Mouse (Mus musculus) myocyte (in vitro differentiated cells): Measurements from ENCODE around the gene Pyroxd2. TPM values are rescaled to one million over a fixed set of nuclear protein-coding genes. Genes with fewer than 3 reads are reported as not detected.

Experiments
- H3K27me3 ChIP-seq: one replicate; pipeline ENCODE4 v1.6.1; 2011; ENCODE audit not compliant: control insufficient read depth, insufficient read depth, insufficient read length
- H3K36me3 ChIP-seq: one replicate; pipeline ENCODE4 v1.6.1; 2011; ENCODE audit not compliant: control insufficient read depth, insufficient read depth
- H3K4me2 ChIP-seq: one replicate; pipeline ENCODE4 v1.6.1; 2011; ENCODE audit warnings: low read depth, control low read depth
- H3K4me3 ChIP-seq: one replicate; pipeline ENCODE4 v1.5.1; 2011; ENCODE audit warnings: mild to moderate bottlenecking, control low read depth, moderate library complexity
- H3K79me2 ChIP-seq: one replicate; pipeline ENCODE4 v1.6.1; 2011; ENCODE audit not compliant: control insufficient read depth, insufficient read depth
- H3ac ChIP-seq: one replicate; pipeline ENCODE4 v1.6.1; 2011; ENCODE audit not compliant: control insufficient read depth, insufficient read length
- CEBPB ChIP-seq: IDR thresholded peaks from 2 replicates; pipeline ENCODE4 v1.6.1; 2011; ENCODE audit warnings: mild to moderate bottlenecking, moderate library complexity; ENCODE audit not compliant: poor library complexity, insufficient read depth, severe bottlenecking
- E2F4 ChIP-seq: IDR thresholded peaks from one replicate; pipeline ENCODE4 v1.6.1; 2011; ENCODE audit warnings: mild to moderate bottlenecking, control low read depth, moderate library complexity; ENCODE audit not compliant: insufficient read depth
- MAX ChIP-seq: IDR thresholded peaks from one replicate; pipeline ENCODE4 v1.6.1; 2011; ENCODE audit warnings: low read depth, mild to moderate bottlenecking, control low read depth
- MYOD1 ChIP-seq, 3 experiments: IDR thresholded peaks; one replicate each; pipeline ENCODE4 v1.6.1; 2011; ENCODE audit warnings: control low read depth in 2 of 3, low read depth in 2 of 3, mild to moderate bottlenecking in 2 of 3, moderate library complexity in 1 of 3; ENCODE audit not compliant: insufficient read length in 2 of 3, control insufficient read depth in 1 of 3
- MYOG ChIP-seq, 3 experiments: IDR thresholded peaks; one replicate each; pipeline ENCODE4 v1.6.1; 2011; ENCODE audit warnings: control low read depth in 2 of 3, low read depth in 2 of 3, mild to moderate bottlenecking in 2 of 3; ENCODE audit not compliant: insufficient read length in 2 of 3, control insufficient read depth in 1 of 3, insufficient read depth in 1 of 3
- POLR2A ChIP-seq: IDR thresholded peaks from one replicate; pipeline ENCODE4 v1.6.1; 2011; ENCODE audit warnings: low read depth, mild to moderate bottlenecking, control low read depth, moderate library complexity; ENCODE audit not compliant: insufficient read length
- POLR2AphosphoS2 ChIP-seq: IDR thresholded peaks from one replicate; pipeline ENCODE4 v1.6.1; 2011; ENCODE audit warnings: low read depth, control low read depth; ENCODE audit not compliant: insufficient read length
- REST ChIP-seq: IDR thresholded peaks from one replicate; pipeline ENCODE4 v1.6.1; 2011; ENCODE audit warnings: mild to moderate bottlenecking, control low read depth, moderate library complexity; ENCODE audit not compliant: insufficient read depth, insufficient read length
- SRF ChIP-seq: IDR thresholded peaks from one replicate; pipeline ENCODE4 v1.6.1; 2011; ENCODE audit warnings: low read depth; ENCODE audit not compliant: control insufficient read depth, insufficient read length
- TCF12 ChIP-seq: IDR thresholded peaks from one replicate; pipeline ENCODE4 v1.6.1; 2011; ENCODE audit warnings: mild to moderate bottlenecking, control low read depth; ENCODE audit not compliant: poor library complexity, insufficient read depth, severe bottlenecking
- TCF3 ChIP-seq: IDR thresholded peaks from one replicate; pipeline ENCODE4 v1.6.1; 2011; ENCODE audit warnings: low read depth, control low read depth; ENCODE audit not compliant: insufficient read length
- USF1 ChIP-seq: IDR thresholded peaks from one replicate; pipeline ENCODE4 v1.6.1; 2011; ENCODE audit warnings: low read depth, mild to moderate bottlenecking, control low read depth, moderate library complexity
- polyA plus RNA-seq: library from polyadenylated mRNA; unstranded; fragments of >200 nt; fragmentation: generic; extraction: Trizol; gene quantifications from one replicate; pipeline ENCODE4 v1.2.1, GENCODE M21; 2012; ENCODE audit warnings: missing spikeins

Gene Pyroxd2
- polyA plus RNA-seq, 1 experiment = 0.37 TPM

GRCm38 (mm10) chr19:42734982-42735381, 17.6 kb downstream of the Pyroxd2 start:
- no peak for TF ChIP-seq E2F4
- TF ChIP-seq POLR2AphosphoS2 = no peak
- no peak for TF ChIP-seq SRF
- TF ChIP-seq USF1 = no peak
- no peak for TF ChIP-seq REST
- TF ChIP-seq MAX = no peak
- TF ChIP-seq TCF12 = no peak
- no peak for TF ChIP-seq POLR2A
- no peak overlapping the region for H3ac ChIP-seq
- peaks cover 6% of the 10 kb centered on the region for H3K27me3 ChIP-seq
- no peak overlapping the region for H3K4me2 ChIP-seq
- no peaks in the 10 kb centered on the region for H3K36me3 ChIP-seq
- H3K79me2 ChIP-seq = no peaks in the 10 kb centered on the region
- no peak overlapping the region for H3K4me3 ChIP-seq

- Histone ChIP-seq H3K4me3 (no peak overlapping the region), H3K36me3 (no peaks in the 10 kb centered on the region), H3K79me2 (no peaks in the 10 kb centered on the region), H3K27me3 (no peaks in the 10 kb centered on the region), H3ac (no peak overlapping the region), H3K4me2 (no peak overlapping the region)
- TF ChIP-seq POLR2A (no peak), MYOD1 (IDR thresholded peaks at IDR 0.05; ENCODE audit: control insufficient read depth in 1 of 3, insufficient read length in 2 of 3, low read depth in 2 of 3) (no peak), MAX (no peak), TCF3 (no peak), REST (no peak), POLR2AphosphoS2 (no peak), USF1 (no peak), E2F4 (no peak), SRF (no peak), CEBPB (no peak), MYOG (IDR thresholded peaks at IDR 0.05; ENCODE audit: control insufficient read depth in 1 of 3, insufficient read depth in 1 of 3, insufficient read length in 2 of 3, low read depth in 2 of 3) (no peak), TCF12 (no peak)
Observed at GRCm38 (mm10) chr19:42727424-42727823, 25.2 kb downstream of the Pyroxd2 start.

GRCm38 (mm10) chr19:42726766-42727165, 25.8 kb downstream of the Pyroxd2 start:
- Histone ChIP-seq H3K4me2 (no peak overlapping the region), H3K4me3 (no peak overlapping the region), H3ac (no peak overlapping the region), H3K79me2 (no peaks in the 10 kb centered on the region), H3K36me3 (no peaks in the 10 kb centered on the region), H3K27me3 (no peaks in the 10 kb centered on the region)
- TF ChIP-seq MYOD1 (IDR thresholded peaks at IDR 0.05; ENCODE audit: control insufficient read depth in 1 of 3, insufficient read length in 2 of 3, low read depth in 2 of 3) = no peak

GRCm38 (mm10) chr19:42725973-42726350, 26.6 kb downstream of the Pyroxd2 start:
- TF ChIP-seq POLR2A (no peak), MYOD1 (IDR thresholded peaks at IDR 0.05; ENCODE audit: control insufficient read depth in 1 of 3, insufficient read length in 2 of 3, low read depth in 2 of 3) (no peak), TCF3 (no peak), MAX (no peak), MYOG (IDR thresholded peaks at IDR 0.05; ENCODE audit: control insufficient read depth in 1 of 3, insufficient read depth in 1 of 3, insufficient read length in 2 of 3, low read depth in 2 of 3) (no peak), E2F4 (no peak), SRF (no peak), REST (no peak), USF1 (no peak), CEBPB (no peak), TCF12 (no peak), POLR2AphosphoS2 (no peak)
- Histone ChIP-seq H3K4me2 (no peak overlapping the region), H3K79me2 (no peaks in the 10 kb centered on the region), H3ac (no peak overlapping the region), H3K27me3 (no peaks in the 10 kb centered on the region), H3K36me3 (no peaks in the 10 kb centered on the region), H3K4me3 (no peak overlapping the region)

- Histone ChIP-seq H3K79me2 (no peaks in the 10 kb centered on the region), H3K4me3 (no peak overlapping the region), H3K27me3 (no peaks in the 10 kb centered on the region), H3K36me3 (no peaks in the 10 kb centered on the region), H3ac (no peak overlapping the region), H3K4me2 (no peak overlapping the region)
- no peak for TF ChIP-seq USF1
- TF ChIP-seq E2F4 = no peak
- TF ChIP-seq MYOD1 (IDR thresholded peaks at IDR 0.05; ENCODE audit: control insufficient read depth in 1 of 3, insufficient read length in 2 of 3, low read depth in 2 of 3) = no peak
- TF ChIP-seq CEBPB = no peak
- TF ChIP-seq TCF3 = no peak
- no peak for TF ChIP-seq REST
- no peak for TF ChIP-seq MYOG (IDR thresholded peaks at IDR 0.05; ENCODE audit: control insufficient read depth in 1 of 3, insufficient read depth in 1 of 3, insufficient read length in 2 of 3, low read depth in 2 of 3)
- TF ChIP-seq MAX = no peak
Observed at GRCm38 (mm10) chr19:42725056-42725972, 27.3 kb downstream of the Pyroxd2 start.
